Mouse (Mus musculus) spleen, adult 2 months (tissue): Measurements from ENCODE around the gene 4921524J17Rik.

ENCODE experiments used
- CTCF ChIP-seq: fragments of 200-500 bp; IDR thresholded peaks from 2 replicates; pipeline ENCODE4 v1.5.1; 2011; ENCODE audit warnings: mild to moderate bottlenecking, inconsistent platforms; ENCODE audit not compliant: insufficient read depth, insufficient read length, insufficient replicate concordance; ENCODE audit errors: extremely low read depth
- POLR2A ChIP-seq: fragments of 200-500 bp; IDR thresholded peaks from 2 replicates; pipeline ENCODE4 v1.6.1; 2011; ENCODE audit warnings: low read depth, low read length, inconsistent platforms

GRCm38 (mm10) chr8:85482427-85482826 is 49.8 kb upstream of the 4921524J17Rik start:
- TF ChIP-seq CTCF: no peak
- no peak for TF ChIP-seq POLR2A
